Mouse (Mus musculus) C2C12 (cell line): ENCODE measurements at regions not wholly inside any gene's neighbourhood (a gene's known extent, or its start where the extent isn't known, plus 50 kb on each side); places are given as distances from the start of the nearest gene placed in this dataset.

Experiments
- CTCF ChIP-seq: IDR thresholded peaks from one replicate; pipeline ENCODE4 v1.5.1; 2011; ENCODE audit not compliant: control insufficient read depth, insufficient read depth, insufficient read length
- MYOG ChIP-seq: IDR thresholded peaks from one replicate; pipeline ENCODE4 v1.6.1; 2011; ENCODE audit not compliant: control insufficient read depth, insufficient read length; ENCODE audit errors: extremely low read depth
- USF1 ChIP-seq: IDR thresholded peaks from one replicate; pipeline ENCODE4 v1.6.1; 2011; ENCODE audit warnings: low read depth, mild to moderate bottlenecking, control low read depth, moderate library complexity

DNA sequence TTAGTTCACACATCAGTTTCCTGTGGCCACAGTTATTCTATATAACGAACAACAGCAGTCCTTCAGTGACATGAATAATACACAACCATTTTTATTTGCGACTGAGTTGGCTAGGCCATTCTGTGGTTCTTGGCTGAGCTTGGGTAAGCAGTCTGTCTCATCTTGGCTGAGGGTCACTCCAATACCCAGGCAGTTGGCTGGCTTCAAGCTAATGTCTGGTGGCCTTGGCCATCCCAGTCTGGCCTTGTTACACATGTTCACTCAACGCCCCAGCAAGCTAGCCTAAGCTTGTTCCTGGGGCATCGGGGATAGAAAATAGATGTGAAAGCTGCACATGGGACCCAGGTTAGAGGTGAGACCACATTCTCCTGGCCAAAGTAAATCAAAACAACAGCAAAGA is 175.5 kb upstream of the Serpine2 start:
- TF ChIP-seq CTCF (no peak), USF1 (no peak), MYOG (no peak)
